Mouse (Mus musculus): ENCODE measurements around the gene Naa25. TPM values are rescaled to one million over a fixed set of nuclear protein-coding genes. Genes with fewer than 3 reads are reported as not detected.

Gene Naa25
- polyA plus RNA-seq, 1 experiment from 2014 or later, result 35.5 TPM

GRCm38 (mm10) chr5:121400849-121401248 is 3.1 kb downstream of the Naa25 start:
- Histone ChIP-seq H3K4me2 (ENCODE audit: low read depth, low read length) (no peak overlapping the region), H3K4me1 (ENCODE audit: control insufficient read depth, insufficient read depth, low read length) (peaks cover 23% of the 10 kb centered on the region), H3K27me3 (ENCODE audit: control insufficient read depth, insufficient read depth, low read length) (no peaks in the 10 kb centered on the region), H3K9ac (ENCODE audit: low read length) (no peak overlapping the region), H3K27ac (ENCODE audit: low read length) (no peak overlapping the region), H3K9me3 (replicated peaks; ENCODE audit: control insufficient read depth, low read length) (no peaks in the 10 kb centered on the region), H3K36me3 (ENCODE audit: control insufficient read depth, insufficient read depth) (no peaks in the 10 kb centered on the region), H3K4me3 (ENCODE audit: low read length) (no peak overlapping the region)
- ATAC-seq (replicated peaks; ENCODE audit: extremely low read depth, insufficient read depth, low FRiP score), result no peak
- WGBS, result 75% methylated on average over 5 of the region's 5 CpGs

- no peak for ATAC-seq (replicated peaks; ENCODE audit: extremely low read depth, insufficient read depth, low FRiP score)
- Histone ChIP-seq H3K36me3 (ENCODE audit: control insufficient read depth, insufficient read depth) (peaks cover 16% of the 10 kb centered on the region), H3K27me3 (ENCODE audit: control insufficient read depth, insufficient read depth, low read length) (no peaks in the 10 kb centered on the region), H3K9me3 (replicated peaks; ENCODE audit: control insufficient read depth, low read length) (no peaks in the 10 kb centered on the region), H3K4me3 (ENCODE audit: low read length) (no peak overlapping the region), H3K4me1 (ENCODE audit: control insufficient read depth, insufficient read depth, low read length) (peaks cover 5% of the 10 kb centered on the region; the same call in 1 of the 2 replicates), H3K9ac (ENCODE audit: low read length) (no peak overlapping the region), H3K27ac (ENCODE audit: low read length) (no peak overlapping the region), H3K4me2 (ENCODE audit: low read depth, low read length) (no peak overlapping the region)
- 87% methylated on average over 8 of the region's 8 CpGs for WGBS
These were observed 10.1 kb downstream of the Naa25 start for GRCm38 (mm10) chr5:121407856-121408255.

DNA sequence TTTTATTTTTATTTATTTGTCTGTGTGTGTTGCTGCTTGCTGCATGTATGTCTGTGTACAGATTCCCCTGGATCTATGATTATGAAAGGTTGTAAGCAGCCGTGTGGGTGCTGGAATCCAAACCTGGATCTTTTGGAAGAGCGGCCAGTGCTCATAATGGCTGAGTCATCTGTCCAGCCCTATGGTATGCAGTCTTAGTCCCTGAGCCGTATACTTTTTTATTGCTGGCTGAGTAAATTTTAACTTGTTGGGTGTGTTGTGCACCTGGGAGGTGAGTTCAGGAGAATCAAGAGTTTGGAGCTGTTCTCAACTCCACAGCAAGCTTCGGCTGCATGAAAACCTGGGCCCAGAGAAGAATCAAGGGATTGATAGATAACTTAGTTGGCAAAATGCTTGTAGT is 13.2 kb downstream of the Naa25 start:
- 92% methylated on average over 4 of the region's 4 CpGs for WGBS
- ATAC-seq (replicated peaks; ENCODE audit: extremely low read depth, insufficient read depth, low FRiP score), result no peak
- Histone ChIP-seq H3K4me1 (ENCODE audit: control insufficient read depth, insufficient read depth, low read length) (no peaks in the 10 kb centered on the region), H3K4me2 (ENCODE audit: low read depth, low read length) (no peak overlapping the region), H3K4me3 (ENCODE audit: low read length) (no peak overlapping the region), H3K27me3 (ENCODE audit: control insufficient read depth, insufficient read depth, low read length) (no peaks in the 10 kb centered on the region), H3K9me3 (replicated peaks; ENCODE audit: control insufficient read depth, low read length) (no peaks in the 10 kb centered on the region), H3K27ac (ENCODE audit: low read length) (no peak overlapping the region), H3K36me3 (ENCODE audit: control insufficient read depth, insufficient read depth) (peaks cover 36% of the 10 kb centered on the region), H3K9ac (ENCODE audit: low read length) (no peak overlapping the region)

- Histone ChIP-seq H3K4me1 (ENCODE audit: control insufficient read depth, insufficient read depth, low read length) (no peaks in the 10 kb centered on the region), H3K27ac (ENCODE audit: low read length) (no peak overlapping the region), H3K9me3 (replicated peaks; ENCODE audit: control insufficient read depth, low read length) (0 out of 2 replicates have a peak, but pooled peaks cover 2% of the 10 kb centered on the region), H3K9ac (ENCODE audit: low read length) (no peak overlapping the region), H3K4me2 (ENCODE audit: low read depth, low read length) (no peak overlapping the region), H3K36me3 (ENCODE audit: control insufficient read depth, insufficient read depth) (peaks cover 81% of the 10 kb centered on the region), H3K27me3 (ENCODE audit: control insufficient read depth, insufficient read depth, low read length) (no peaks in the 10 kb centered on the region), H3K4me3 (ENCODE audit: low read length) (no peak overlapping the region)
- ATAC-seq (replicated peaks; ENCODE audit: extremely low read depth, insufficient read depth, low FRiP score), result no peak
- WGBS, result 89% methylated on average over 9 of the region's 9 CpGs
These were observed 23.0 kb downstream of the Naa25 start for GRCm38 (mm10) chr5:121420721-121421120.

GRCm38 (mm10) chr5:121422787-121423186 is 25.1 kb downstream of the Naa25 start:
- Histone ChIP-seq H3K9ac (ENCODE audit: low read length) (no peak overlapping the region), H3K27ac (ENCODE audit: low read length) (no peak overlapping the region), H3K36me3 (ENCODE audit: control insufficient read depth, insufficient read depth) (peaks cover 81% of the 10 kb centered on the region), H3K4me2 (ENCODE audit: low read depth, low read length) (no peak overlapping the region), H3K9me3 (replicated peaks; ENCODE audit: control insufficient read depth, low read length) (no peaks in the 10 kb centered on the region), H3K27me3 (ENCODE audit: control insufficient read depth, insufficient read depth, low read length) (no peaks in the 10 kb centered on the region), H3K4me3 (ENCODE audit: low read length) (no peak overlapping the region), H3K4me1 (ENCODE audit: control insufficient read depth, insufficient read depth, low read length) (no peaks in the 10 kb centered on the region)
- no peak for ATAC-seq (replicated peaks; ENCODE audit: extremely low read depth, insufficient read depth, low FRiP score)
- 90% methylated on average over 6 of the region's 6 CpGs for WGBS

DNA sequence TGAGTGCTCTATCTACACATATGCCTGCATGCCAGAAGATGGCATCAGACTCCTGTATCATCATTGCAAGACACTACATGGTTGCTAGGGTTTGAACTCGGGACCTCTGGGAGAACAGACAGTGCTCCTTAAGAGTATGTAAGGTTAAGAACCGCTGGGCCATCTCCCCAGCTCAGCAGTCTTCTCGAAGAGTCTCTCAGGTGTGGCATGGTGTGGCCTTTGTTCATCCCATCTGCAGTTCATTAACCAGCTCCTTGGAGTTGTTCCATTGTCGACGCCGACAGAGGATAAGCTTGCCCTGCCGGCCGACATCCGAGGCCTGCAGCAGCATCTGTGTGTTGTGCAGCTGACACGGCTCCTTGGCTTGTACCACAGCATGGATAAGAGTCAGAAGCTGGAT is 25.6 kb downstream of the Naa25 start:
- Histone ChIP-seq H3K36me3 (ENCODE audit: control insufficient read depth, insufficient read depth) (peaks cover 81% of the 10 kb centered on the region), H3K27me3 (ENCODE audit: control insufficient read depth, insufficient read depth, low read length) (no peaks in the 10 kb centered on the region), H3K4me2 (ENCODE audit: low read depth, low read length) (no peak overlapping the region), H3K27ac (ENCODE audit: low read length) (no peak overlapping the region), H3K9me3 (replicated peaks; ENCODE audit: control insufficient read depth, low read length) (no peaks in the 10 kb centered on the region), H3K9ac (ENCODE audit: low read length) (no peak overlapping the region), H3K4me1 (ENCODE audit: control insufficient read depth, insufficient read depth, low read length) (no peaks in the 10 kb centered on the region), H3K4me3 (ENCODE audit: low read length) (no peak overlapping the region)
- no peak for ATAC-seq (replicated peaks; ENCODE audit: extremely low read depth, insufficient read depth, low FRiP score)
- 86% methylated on average over 10 of the region's 10 CpGs for WGBS

DNA sequence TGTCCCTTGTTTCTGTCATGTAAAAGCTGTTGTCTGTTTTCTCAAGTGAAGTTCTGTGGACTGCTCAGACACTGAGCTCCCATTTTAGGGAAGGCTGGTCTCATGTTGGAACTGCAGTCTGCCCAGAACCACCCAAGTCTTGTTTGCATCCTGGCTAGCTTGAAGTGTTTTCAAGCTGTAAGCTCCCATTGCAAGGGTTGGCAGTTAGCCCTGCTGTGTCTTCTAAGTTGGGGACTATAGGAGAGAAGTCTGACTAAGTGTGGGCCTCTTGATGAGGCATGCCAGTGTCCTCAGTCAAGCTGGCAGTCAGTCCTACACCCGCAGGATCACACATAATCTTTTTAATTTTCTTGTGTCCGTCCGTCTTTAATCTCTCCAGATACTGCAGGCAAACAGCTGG is 31.2 kb downstream of the Naa25 start:
- ATAC-seq (replicated peaks; ENCODE audit: extremely low read depth, insufficient read depth, low FRiP score), result no peak
- Histone ChIP-seq H3K27me3 (ENCODE audit: control insufficient read depth, insufficient read depth, low read length) (no peaks in the 10 kb centered on the region), H3K4me2 (ENCODE audit: low read depth, low read length) (no peak overlapping the region), H3K27ac (ENCODE audit: low read length) (no peak overlapping the region), H3K9ac (ENCODE audit: low read length) (no peak overlapping the region), H3K9me3 (replicated peaks; ENCODE audit: control insufficient read depth, low read length) (no peaks in the 10 kb centered on the region), H3K4me3 (ENCODE audit: low read length) (no peak overlapping the region), H3K4me1 (ENCODE audit: control insufficient read depth, insufficient read depth, low read length) (no peaks in the 10 kb centered on the region), H3K36me3 (ENCODE audit: control insufficient read depth, insufficient read depth) (peaks cover 86% of the 10 kb centered on the region)
- 86% methylated on average over 3 of the region's 3 CpGs for WGBS

DNA sequence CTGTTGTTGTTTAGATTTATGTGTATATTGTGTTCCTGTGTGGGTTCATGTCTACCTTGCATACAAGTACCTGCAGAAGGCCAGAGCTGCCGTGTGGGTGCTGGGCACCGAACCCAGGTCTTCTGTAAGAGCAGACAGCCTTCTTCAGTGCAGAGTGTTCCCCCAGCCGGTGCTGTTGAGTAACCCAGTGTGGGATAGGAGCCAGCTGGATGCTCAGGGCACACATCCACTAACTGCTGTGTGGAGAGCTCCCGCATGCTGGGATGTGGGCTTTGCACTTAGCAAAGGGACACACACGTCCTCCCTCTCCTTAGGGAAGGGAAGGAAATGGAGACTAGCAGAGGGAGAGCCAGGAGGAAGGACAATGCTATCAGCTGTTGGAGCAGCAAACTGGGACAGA is 40.4 kb downstream of the Naa25 start:
- Histone ChIP-seq H3K4me2 (ENCODE audit: low read depth, low read length) (no peak overlapping the region), H3K27me3 (ENCODE audit: control insufficient read depth, insufficient read depth, low read length) (no peaks in the 10 kb centered on the region), H3K4me1 (ENCODE audit: control insufficient read depth, insufficient read depth, low read length) (no peaks in the 10 kb centered on the region), H3K27ac (ENCODE audit: low read length) (no peak overlapping the region), H3K4me3 (ENCODE audit: low read length) (no peak overlapping the region), H3K9me3 (replicated peaks; ENCODE audit: control insufficient read depth, low read length) (no peaks in the 10 kb centered on the region), H3K36me3 (ENCODE audit: control insufficient read depth, insufficient read depth) (peaks cover 59% of the 10 kb centered on the region), H3K9ac (ENCODE audit: low read length) (no peak overlapping the region)
- 82% methylated on average over 5 of the region's 5 CpGs for WGBS
- ATAC-seq (replicated peaks; ENCODE audit: extremely low read depth, insufficient read depth, low FRiP score), result no peak

GRCm38 (mm10) chr5:121438756-121439155 is 41.0 kb downstream of the Naa25 start:
- no peaks in the 10 kb centered on the region for H3K9me3 ChIP-seq (replicated peaks; ENCODE audit: control insufficient read depth, low read length)
- WGBS, result 93% methylated on average over 11 of the region's 11 CpGs
- H3K4me1 ChIP-seq (ENCODE audit: control insufficient read depth, insufficient read depth, low read length), result no peaks in the 10 kb centered on the region
- no peaks in the 10 kb centered on the region for H3K27me3 ChIP-seq (ENCODE audit: control insufficient read depth, insufficient read depth, low read length)
- no peak overlapping the region for H3K27ac ChIP-seq (ENCODE audit: low read length)
- H3K36me3 ChIP-seq (ENCODE audit: control insufficient read depth, insufficient read depth), result peaks cover 57% of the 10 kb centered on the region
- H3K4me3 ChIP-seq (ENCODE audit: low read length), result no peak overlapping the region
- no peak overlapping the region for H3K9ac ChIP-seq (ENCODE audit: low read length)
- H3K4me2 ChIP-seq (ENCODE audit: low read depth, low read length), result no peak overlapping the region
- ATAC-seq (replicated peaks; ENCODE audit: extremely low read depth, insufficient read depth, low FRiP score), result no peak

DNA sequence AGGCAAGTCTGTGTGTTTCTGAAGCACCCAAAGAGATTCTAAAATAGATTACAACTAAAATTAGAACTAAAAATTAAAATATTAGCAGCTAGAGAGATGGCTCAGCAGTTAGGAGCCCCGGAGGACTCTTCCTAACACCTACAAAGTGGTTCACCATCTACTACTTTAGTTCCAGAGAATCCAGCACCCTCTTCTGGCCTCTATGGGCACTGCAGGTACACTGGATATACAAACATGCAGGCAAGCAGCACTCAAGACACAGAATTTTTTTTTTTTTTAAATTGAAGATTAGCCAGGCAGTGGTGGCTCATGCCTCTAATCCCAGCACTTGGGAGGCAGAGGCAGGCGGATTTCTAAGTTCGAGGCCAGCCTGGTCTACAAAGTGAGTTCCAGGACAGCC is 45.8 kb downstream of the Naa25 start:
- H3K27me3 ChIP-seq (ENCODE audit: control insufficient read depth, insufficient read depth, low read length), result no peaks in the 10 kb centered on the region
- H3K27ac ChIP-seq (ENCODE audit: low read length), result no peak overlapping the region
- peaks cover 52% of the 10 kb centered on the region for H3K36me3 ChIP-seq (ENCODE audit: control insufficient read depth, insufficient read depth)
- no peak overlapping the region for H3K4me3 ChIP-seq (ENCODE audit: low read length)
- no peak overlapping the region for H3K9ac ChIP-seq (ENCODE audit: low read length)
- no peaks in the 10 kb centered on the region for H3K9me3 ChIP-seq (replicated peaks; ENCODE audit: control insufficient read depth, low read length)
- no peak overlapping the region for H3K4me2 ChIP-seq (ENCODE audit: low read depth, low read length)
- ATAC-seq (replicated peaks; ENCODE audit: extremely low read depth, insufficient read depth, low FRiP score), result no peak
- 89% methylated on average over 3 of the region's 3 CpGs for WGBS
- no peaks in the 10 kb centered on the region for H3K4me1 ChIP-seq (ENCODE audit: control insufficient read depth, insufficient read depth, low read length)

Measured in heart, embryonic 16.5 days (tissue).